Mouse (Mus musculus): Measurements from ENCODE around the gene Rbms3. TPM values are rescaled to one million over a fixed set of nuclear protein-coding genes. Genes with fewer than 3 reads are reported as not detected.

The Rbms3 gene
- polyA plus RNA-seq, 1 experiment from 2014 or later, result 8.2 TPM

- DNase-seq (ENCODE audit: extremely low spot score, low spot score), result no peak
- Histone ChIP-seq H3K36me3 (replicated peaks) (no peaks in the 10 kb centered on the region), H3K4me3 (no peak overlapping the region), H3K4me1 (no peaks in the 10 kb centered on the region), H3K9me3 (no peaks in the 10 kb centered on the region), H3K27me3 (ENCODE audit: poor library complexity, severe bottlenecking) (no peaks in the 10 kb centered on the region), H3K27ac (no peak overlapping the region)
- WGBS, result 90% methylated on average over 7 of the region's 7 CpGs
Observed at GRCm38 (mm10) chr9:117442611-117443010, 187.1 kb downstream of the Rbms3 start.

GRCm38 (mm10) chr9:117435856-117436255 is 193.9 kb downstream of the Rbms3 start:
- 0 out of 2 replicates have a peak, but pooled peaks cover 4% of the 10 kb centered on the region for H3K9me3 ChIP-seq
- H3K27ac ChIP-seq, result no peak overlapping the region
- H3K36me3 ChIP-seq (replicated peaks), result no peaks in the 10 kb centered on the region
- 74% methylated on average over 2 of the region's 2 CpGs for WGBS
- no peaks in the 10 kb centered on the region for H3K27me3 ChIP-seq (ENCODE audit: poor library complexity, severe bottlenecking)
- H3K4me1 ChIP-seq, result no peaks in the 10 kb centered on the region
- no peak overlapping the region for H3K4me3 ChIP-seq
- no peak for DNase-seq (ENCODE audit: extremely low spot score, low spot score)

- DNase-seq (ENCODE audit: extremely low spot score, low spot score), result no peak
- Histone ChIP-seq H3K27me3 (ENCODE audit: poor library complexity, severe bottlenecking) (no peaks in the 10 kb centered on the region), H3K9me3 (0 out of 2 replicates have a peak, but pooled peaks cover 4% of the 10 kb centered on the region), H3K27ac (no peak overlapping the region), H3K4me3 (no peak overlapping the region), H3K36me3 (replicated peaks) (no peaks in the 10 kb centered on the region), H3K4me1 (no peaks in the 10 kb centered on the region)
- 87% methylated on average over 2 of the region's 2 CpGs for WGBS
Observed at GRCm38 (mm10) chr9:117430670-117431069, 199.0 kb downstream of the Rbms3 start.

GRCm38 (mm10) chr9:117429217-117430105 is 200.3 kb downstream of the Rbms3 start:
- Histone ChIP-seq H3K27ac (no peak overlapping the region), H3K36me3 (replicated peaks) (no peaks in the 10 kb centered on the region), H3K9me3 (no peaks in the 10 kb centered on the region), H3K4me3 (no peak overlapping the region), H3K4me1 (no peaks in the 10 kb centered on the region), H3K27me3 (ENCODE audit: poor library complexity, severe bottlenecking) (no peaks in the 10 kb centered on the region)
- no peak for DNase-seq (ENCODE audit: extremely low spot score, low spot score)
- WGBS, result 91% methylated on average over 7 of the region's 7 CpGs

GRCm38 (mm10) chr9:117423259-117423658 is 206.5 kb downstream of the Rbms3 start:
- no peak overlapping the region for H3K27ac ChIP-seq
- H3K27me3 ChIP-seq (ENCODE audit: poor library complexity, severe bottlenecking), result no peaks in the 10 kb centered on the region
- no peaks in the 10 kb centered on the region for H3K4me1 ChIP-seq
- H3K4me3 ChIP-seq, result no peak overlapping the region
- no peak for DNase-seq (ENCODE audit: extremely low spot score, low spot score)
- H3K9me3 ChIP-seq, result no peaks in the 10 kb centered on the region
- WGBS, result 84% methylated on average over 5 of the region's 5 CpGs
- no peaks in the 10 kb centered on the region for H3K36me3 ChIP-seq (replicated peaks)

- Histone ChIP-seq H3K4me3 (no peak overlapping the region), H3K9me3 (no peaks in the 10 kb centered on the region), H3K27ac (no peak overlapping the region), H3K36me3 (replicated peaks) (no peaks in the 10 kb centered on the region), H3K27me3 (ENCODE audit: poor library complexity, severe bottlenecking) (no peaks in the 10 kb centered on the region), H3K4me1 (no peaks in the 10 kb centered on the region)
- no peak for DNase-seq (ENCODE audit: extremely low spot score, low spot score)
- 85% methylated on average over 8 of the region's 8 CpGs for WGBS
Observed at GRCm38 (mm10) chr9:117419874-117420485, 209.7 kb downstream of the Rbms3 start.

GRCm38 (mm10) chr9:117413181-117413580 is 216.5 kb downstream of the Rbms3 start:
- H3K27ac ChIP-seq, result no peak overlapping the region
- no peak overlapping the region for H3K4me3 ChIP-seq
- H3K36me3 ChIP-seq (replicated peaks), result no peaks in the 10 kb centered on the region
- no peaks in the 10 kb centered on the region for H3K27me3 ChIP-seq (ENCODE audit: poor library complexity, severe bottlenecking)
- peaks cover 11% of the 10 kb centered on the region for H3K4me1 ChIP-seq
- no peak for DNase-seq (ENCODE audit: extremely low spot score, low spot score)
- WGBS, result 52% methylated on average over 3 of the region's 3 CpGs
- H3K9me3 ChIP-seq, result no peaks in the 10 kb centered on the region

- Histone ChIP-seq H3K27me3 (ENCODE audit: poor library complexity, severe bottlenecking) (no peaks in the 10 kb centered on the region), H3K4me1 (peaks cover 11% of the 10 kb centered on the region), H3K4me3 (no peak overlapping the region), H3K27ac (no peak overlapping the region), H3K9me3 (no peaks in the 10 kb centered on the region), H3K36me3 (replicated peaks) (no peaks in the 10 kb centered on the region)
- DNase-seq (ENCODE audit: extremely low spot score, low spot score), result no peak
- 28% methylated on average over 2 of the region's 2 CpGs for WGBS
Observed at GRCm38 (mm10) chr9:117412584-117412983, 217.1 kb downstream of the Rbms3 start.

- WGBS, result 88% methylated on average over 4 of the region's 4 CpGs
- no peak overlapping the region for H3K27ac ChIP-seq
- H3K27me3 ChIP-seq (ENCODE audit: poor library complexity, severe bottlenecking), result no peaks in the 10 kb centered on the region
- peaks cover 10% of the 10 kb centered on the region for H3K4me1 ChIP-seq
- H3K36me3 ChIP-seq (replicated peaks), result no peaks in the 10 kb centered on the region
- no peak overlapping the region for H3K4me3 ChIP-seq
- no peak for DNase-seq (ENCODE audit: extremely low spot score, low spot score)
- no peaks in the 10 kb centered on the region for H3K9me3 ChIP-seq
Observed at GRCm38 (mm10) chr9:117404621-117405020, 225.1 kb downstream of the Rbms3 start.

- H3K27ac ChIP-seq, result no peak overlapping the region
- no peaks in the 10 kb centered on the region for H3K27me3 ChIP-seq (ENCODE audit: poor library complexity, severe bottlenecking)
- peaks cover 10% of the 10 kb centered on the region for H3K4me1 ChIP-seq
- no peak overlapping the region for H3K4me3 ChIP-seq
- no peaks in the 10 kb centered on the region for H3K9me3 ChIP-seq
- no peaks in the 10 kb centered on the region for H3K36me3 ChIP-seq (replicated peaks)
- WGBS, result 65% methylated on average over 7 of the region's 7 CpGs
- no peak for DNase-seq (ENCODE audit: extremely low spot score, low spot score)
Observed at GRCm38 (mm10) chr9:117400262-117400671, 229.4 kb downstream of the Rbms3 start.

- Histone ChIP-seq H3K4me3 (no peak overlapping the region), H3K9me3 (no peaks in the 10 kb centered on the region), H3K4me1 (peaks cover 10% of the 10 kb centered on the region), H3K27me3 (ENCODE audit: poor library complexity, severe bottlenecking) (no peaks in the 10 kb centered on the region), H3K36me3 (replicated peaks) (no peaks in the 10 kb centered on the region), H3K27ac (no peak overlapping the region)
- DNase-seq (ENCODE audit: extremely low spot score, low spot score), result no peak
Observed at GRCm38 (mm10) chr9:117397071-117397470, 232.6 kb downstream of the Rbms3 start.

GRCm38 (mm10) chr9:117396586-117396985 is 233.1 kb downstream of the Rbms3 start:
- Histone ChIP-seq H3K4me3 (no peak overlapping the region), H3K4me1 (peaks cover 10% of the 10 kb centered on the region), H3K27me3 (ENCODE audit: poor library complexity, severe bottlenecking) (no peaks in the 10 kb centered on the region), H3K27ac (no peak overlapping the region), H3K9me3 (no peaks in the 10 kb centered on the region), H3K36me3 (replicated peaks) (no peaks in the 10 kb centered on the region)
- WGBS, result 85% methylated on average over 8 of the region's 8 CpGs
- no peak for DNase-seq (ENCODE audit: extremely low spot score, low spot score)

All from forebrain, embryonic 10.5 days (tissue).